Mouse (Mus musculus) E14TG2a.4 (cell line): ENCODE results near the gene Cdk17.

Experiments used
- CTCF ChIP-seq: conservative IDR thresholded peaks from 2 replicates; pipeline ENCODE4 v1.5.1; 2014; ENCODE audit warnings: low read length
- POU5F1 ChIP-seq: IDR thresholded peaks from 2 replicates; pipeline ENCODE4 v1.6.1; 2014; ENCODE audit warnings: low read length, borderline replicate concordance

DNA sequence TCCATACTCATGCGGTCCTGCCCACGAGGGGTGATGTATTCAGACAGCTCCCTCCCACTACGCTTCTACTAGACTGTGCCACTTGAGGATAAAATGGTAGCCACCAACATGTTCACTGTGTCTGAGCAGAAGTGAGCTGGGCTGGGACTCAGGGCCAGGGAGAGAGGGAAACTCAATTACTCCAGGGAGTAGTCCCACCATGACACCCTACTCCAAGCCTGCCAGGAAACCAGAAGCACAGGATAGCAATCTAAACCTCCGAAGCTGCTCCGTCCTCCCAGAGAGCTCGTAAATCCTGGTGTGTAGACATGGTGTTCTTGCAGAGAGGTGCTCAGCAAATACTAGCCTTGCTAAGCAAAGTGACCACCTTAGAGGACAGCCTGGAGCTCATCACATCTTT lies 92.5 kb downstream of the Cdk17 start:
- TF ChIP-seq CTCF = no peak
- TF ChIP-seq POU5F1 = no peak
